Mouse (Mus musculus): ENCODE measurements around the gene Ppp2r1a.

The Ppp2r1a gene

DNA sequence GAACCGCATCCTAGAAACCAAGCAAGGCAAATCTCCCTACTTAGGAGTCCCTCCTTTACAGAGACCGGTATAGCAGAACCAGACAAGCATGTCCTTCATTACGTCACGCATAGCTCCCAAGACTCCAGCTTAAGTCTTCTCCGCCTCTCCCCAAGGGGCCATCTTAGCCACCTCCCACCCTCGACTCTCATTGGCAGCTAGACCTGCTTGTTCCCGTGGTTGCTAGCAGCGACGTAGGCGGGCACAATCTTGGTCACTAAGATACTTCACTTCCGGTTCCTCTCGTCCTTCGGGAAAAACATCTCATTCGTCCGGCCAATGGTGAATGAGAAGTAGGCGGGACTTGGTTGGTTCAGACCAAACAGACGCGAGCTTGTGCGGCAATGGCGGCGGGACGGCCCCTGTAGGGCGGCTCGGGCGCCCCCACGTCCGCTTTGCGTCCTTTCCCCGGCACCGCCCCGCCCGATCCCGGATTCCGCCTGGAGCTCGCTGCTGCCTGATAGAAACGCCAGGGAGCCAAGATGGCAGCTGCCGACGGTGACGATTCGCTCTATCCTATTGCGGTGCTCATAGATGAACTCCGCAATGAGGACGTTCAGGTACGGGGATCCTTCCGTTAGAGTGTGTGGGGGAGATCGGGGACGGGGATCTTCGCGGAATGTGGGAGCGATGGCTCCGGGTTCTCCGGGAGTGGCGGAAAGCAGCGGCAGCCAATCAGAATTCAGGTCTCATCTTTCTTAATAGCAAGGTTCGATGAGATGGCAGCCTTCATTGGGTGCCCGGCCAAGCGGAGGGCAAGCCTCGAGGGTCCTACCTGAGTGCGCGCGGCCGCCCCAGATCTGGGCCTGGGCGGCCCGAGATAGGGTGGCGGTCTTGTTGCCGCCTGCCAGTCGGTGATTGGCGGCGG, at the start of gene Ppp2r1a:
Gene Ppp2r1a, plus strand, starts transcription at position 327 of the 907 bp plus-strand sequence.
- DNase-seq (ENCODE audit: low spot score), result peak; percentile 97

DNA sequence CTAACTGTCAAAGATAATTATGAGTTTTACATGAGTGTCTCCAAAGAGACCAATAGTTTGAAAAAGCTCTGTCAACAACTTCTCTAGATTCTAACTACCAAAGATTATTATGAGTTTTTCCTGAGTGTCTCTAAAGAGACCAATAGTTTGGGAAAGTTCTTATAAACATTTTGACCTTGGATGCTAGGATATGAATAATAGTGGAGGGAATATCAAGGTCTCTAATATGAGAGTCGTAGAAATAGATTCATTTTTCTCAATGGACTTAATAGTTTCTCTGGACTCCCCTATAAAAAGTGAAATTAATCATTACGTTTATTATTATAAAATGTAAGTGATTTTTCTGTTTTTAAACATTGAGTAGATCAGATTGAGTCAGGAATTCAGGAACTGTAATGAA, 40.1 kb upstream of the Ppp2r1a start, which contains the start of gene Vmn1r231:
Gene Vmn1r231, minus strand, starts transcription at position 101 of the 400 bp plus-strand sequence.
- no peak for DNase-seq (ENCODE audit: low spot score)

DNA sequence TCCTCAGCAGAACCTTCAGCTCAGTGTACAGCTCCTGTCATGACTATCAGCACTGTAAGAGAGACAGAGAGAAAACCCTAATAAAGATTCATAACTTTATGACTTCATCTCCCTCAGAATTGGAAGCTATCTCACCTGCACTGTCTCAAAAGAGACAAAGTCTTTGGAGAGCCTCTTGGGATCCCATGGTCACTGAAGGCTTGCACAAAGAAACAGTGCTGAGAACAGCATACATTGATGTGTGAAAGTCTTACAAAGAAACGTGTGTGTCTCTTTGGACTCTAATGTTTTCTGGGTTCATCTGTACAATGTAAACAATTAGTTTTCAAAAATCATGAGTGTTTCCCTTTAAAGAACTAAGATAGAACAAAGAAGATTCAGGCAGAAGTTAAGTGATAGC, 25.5 kb upstream of the Ppp2r1a start, which contains the start of gene Vmn1r232:
Gene Vmn1r232, minus strand, starts transcription at position 101 of the 400 bp plus-strand sequence.
- no peak for DNase-seq (ENCODE audit: low spot score)

DNA sequence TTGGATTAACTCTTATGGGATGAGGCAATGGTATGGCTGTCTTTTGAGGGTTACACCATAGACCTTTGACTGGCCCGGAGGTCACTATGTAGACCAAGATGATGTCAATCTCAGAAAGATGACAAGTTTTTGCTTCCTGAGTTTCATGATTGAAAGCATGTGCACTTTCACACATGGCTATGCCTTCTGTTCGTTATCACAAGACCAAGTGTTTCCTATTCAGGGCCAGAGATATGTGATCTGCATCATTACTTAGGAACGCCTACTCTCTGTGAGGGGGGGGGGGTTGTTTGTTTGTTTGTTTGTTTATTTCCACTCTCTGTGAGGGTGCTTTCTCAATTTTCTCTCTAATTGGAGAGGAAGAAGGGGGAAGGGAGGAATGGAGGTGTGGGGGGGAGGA, 885 bp upstream of the Ppp2r1a start:
- DNase-seq (ENCODE audit: low spot score), result no peak

DNA sequence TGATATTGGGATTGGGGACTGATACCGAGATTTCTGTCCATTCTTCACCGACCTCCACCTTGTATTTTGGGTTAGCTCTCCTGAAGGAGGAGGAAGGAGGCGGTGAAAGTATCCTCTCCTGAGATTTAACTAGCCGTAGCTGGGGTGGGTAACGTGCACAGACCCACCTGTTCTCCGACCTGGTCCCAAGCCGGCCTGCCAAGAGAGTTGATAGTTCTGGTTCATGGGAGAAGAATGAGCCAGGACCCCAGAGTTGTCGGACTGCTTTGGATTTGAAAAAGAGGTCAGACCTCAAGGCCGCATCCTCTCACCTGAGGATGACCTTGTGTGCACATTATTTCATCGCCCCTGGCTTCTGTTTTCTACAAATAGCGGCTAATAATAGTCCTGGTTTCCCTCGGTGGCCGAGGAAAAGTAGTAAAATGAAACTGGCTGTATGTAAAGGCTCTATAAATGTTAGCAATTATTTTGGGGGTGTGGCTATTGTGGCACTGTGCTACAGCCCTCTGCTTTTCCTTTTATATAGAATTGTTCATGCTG, 985 bp downstream of the Ppp2r1a start:
- no peak for DNase-seq (ENCODE audit: low spot score)

DNA sequence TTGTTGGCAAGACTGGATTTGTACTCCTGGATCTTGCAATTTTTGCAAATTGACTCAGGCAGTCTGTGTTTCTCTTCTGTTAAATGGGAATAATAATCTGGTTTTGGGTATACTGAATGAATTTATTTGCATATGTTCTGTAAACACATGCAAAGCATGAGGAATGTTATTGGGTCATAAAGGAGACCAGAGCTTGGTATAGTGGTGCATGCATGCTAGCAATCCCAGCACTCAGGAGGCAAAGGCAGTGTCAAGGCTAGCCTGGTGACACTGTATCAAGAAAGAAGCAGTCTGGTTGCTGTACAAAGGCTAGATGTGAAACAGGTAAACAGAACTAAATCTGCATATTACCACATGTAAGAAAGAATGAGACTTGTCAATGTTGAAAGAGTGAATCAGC, 1.5 kb downstream of the Ppp2r1a start:
- DNase-seq (ENCODE audit: low spot score), result no peak

DNA sequence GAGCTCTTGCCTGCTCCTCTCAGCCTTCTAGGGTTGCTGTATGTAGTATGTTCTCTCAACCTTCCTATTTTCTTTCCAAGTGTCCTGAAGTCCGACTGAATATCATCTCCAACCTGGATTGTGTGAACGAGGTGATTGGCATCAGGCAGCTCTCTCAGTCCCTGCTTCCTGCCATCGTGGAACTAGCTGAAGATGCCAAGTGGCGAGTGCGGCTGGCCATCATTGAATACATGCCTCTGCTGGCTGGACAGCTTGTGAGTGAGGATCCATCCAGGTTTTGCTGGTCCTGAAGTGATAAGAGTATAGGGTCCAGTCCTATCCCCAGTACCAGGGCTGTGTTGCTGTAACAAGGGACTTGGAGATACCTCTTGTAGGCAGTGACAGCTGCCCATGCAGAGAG, 15.3 kb downstream of the Ppp2r1a start:
- no peak for DNase-seq (ENCODE audit: low spot score)

DNA sequence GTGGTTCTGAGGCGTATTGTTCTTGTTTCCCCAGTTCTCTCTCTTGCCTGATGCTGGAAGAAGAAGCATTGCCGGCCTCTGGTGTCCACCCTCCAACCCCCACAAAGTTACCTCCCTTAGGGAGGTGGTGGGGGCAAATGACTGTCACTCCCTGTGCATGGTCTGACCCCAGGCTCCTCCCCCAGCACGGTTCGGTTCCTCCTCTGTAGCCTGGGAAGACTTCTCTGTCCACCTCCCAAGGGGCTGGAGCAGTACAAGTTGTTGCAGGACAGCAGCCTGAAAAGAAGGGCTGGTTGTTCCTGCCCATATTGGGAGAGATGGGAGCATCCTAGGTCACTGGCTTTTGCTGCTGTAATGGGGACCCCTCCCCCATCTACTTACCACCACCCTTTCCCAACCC, 20.3 kb downstream of the Ppp2r1a start:
- DNase-seq (ENCODE audit: low spot score), result no peak

DNA sequence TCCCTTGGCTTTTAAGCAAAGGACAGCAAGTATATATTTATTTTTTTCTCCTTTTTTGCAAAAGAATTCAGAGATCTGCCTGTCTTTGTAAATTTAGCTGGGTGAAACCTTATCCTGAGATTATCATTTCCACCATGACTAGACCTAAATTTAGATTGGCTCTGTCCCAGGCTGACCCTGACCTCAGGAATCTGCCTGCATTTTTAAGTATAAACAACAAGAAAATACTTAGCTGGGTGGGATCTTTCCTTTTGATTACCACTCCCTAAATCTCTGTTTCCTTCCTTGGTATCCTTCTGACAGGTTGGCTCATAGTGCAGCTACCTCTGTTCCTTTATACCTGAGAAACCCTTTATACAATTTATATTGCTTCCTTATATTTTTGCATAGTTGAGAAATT, 21.6 kb downstream of the Ppp2r1a start:
- DNase-seq (ENCODE audit: low spot score), result no peak

DNA sequence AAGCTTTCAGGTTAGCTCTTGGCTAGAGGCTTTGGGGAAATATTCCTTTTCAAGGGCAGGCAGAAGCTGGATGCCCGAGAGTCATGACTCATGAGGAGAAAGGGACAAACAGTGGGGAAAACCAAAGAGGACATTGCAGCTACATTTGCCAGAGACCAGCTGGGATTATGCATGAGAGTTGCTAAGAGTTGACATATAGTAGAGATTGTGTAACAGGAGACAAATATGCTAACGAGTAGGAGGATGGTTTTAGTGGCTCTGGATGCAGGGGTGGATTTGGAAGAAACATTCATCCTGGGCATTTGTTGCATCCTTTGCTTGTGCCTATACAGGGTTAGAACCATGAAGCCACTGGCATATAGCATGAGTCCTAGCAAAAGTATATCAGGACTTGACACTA, 48.6 kb downstream of the Ppp2r1a start:
- no peak for DNase-seq (ENCODE audit: low spot score)

DNA sequence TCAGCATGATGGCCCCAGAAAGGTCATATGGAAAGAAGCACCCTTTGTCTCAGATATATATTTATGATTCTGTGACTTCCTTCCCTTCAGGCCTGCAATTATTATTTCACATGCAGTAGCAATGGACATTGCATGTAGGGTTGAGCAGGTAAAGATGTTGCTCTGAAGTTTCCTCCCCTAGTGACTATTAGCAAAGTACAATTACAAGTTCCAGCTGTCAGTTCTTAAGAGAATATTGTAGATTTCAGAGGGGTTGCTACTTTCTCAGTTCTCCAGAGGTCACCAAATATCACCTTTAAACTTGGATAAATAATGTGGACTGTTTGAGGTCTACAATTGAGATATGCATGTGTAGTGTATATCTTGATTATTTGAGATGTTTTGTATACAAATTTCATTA, 51.3 kb downstream of the Ppp2r1a start, which contains the start of gene Vmn1r233:
Gene Vmn1r233, minus strand, starts transcription at position 101 of the 400 bp plus-strand sequence.
- DNase-seq (ENCODE audit: low spot score), result no peak

DNA sequence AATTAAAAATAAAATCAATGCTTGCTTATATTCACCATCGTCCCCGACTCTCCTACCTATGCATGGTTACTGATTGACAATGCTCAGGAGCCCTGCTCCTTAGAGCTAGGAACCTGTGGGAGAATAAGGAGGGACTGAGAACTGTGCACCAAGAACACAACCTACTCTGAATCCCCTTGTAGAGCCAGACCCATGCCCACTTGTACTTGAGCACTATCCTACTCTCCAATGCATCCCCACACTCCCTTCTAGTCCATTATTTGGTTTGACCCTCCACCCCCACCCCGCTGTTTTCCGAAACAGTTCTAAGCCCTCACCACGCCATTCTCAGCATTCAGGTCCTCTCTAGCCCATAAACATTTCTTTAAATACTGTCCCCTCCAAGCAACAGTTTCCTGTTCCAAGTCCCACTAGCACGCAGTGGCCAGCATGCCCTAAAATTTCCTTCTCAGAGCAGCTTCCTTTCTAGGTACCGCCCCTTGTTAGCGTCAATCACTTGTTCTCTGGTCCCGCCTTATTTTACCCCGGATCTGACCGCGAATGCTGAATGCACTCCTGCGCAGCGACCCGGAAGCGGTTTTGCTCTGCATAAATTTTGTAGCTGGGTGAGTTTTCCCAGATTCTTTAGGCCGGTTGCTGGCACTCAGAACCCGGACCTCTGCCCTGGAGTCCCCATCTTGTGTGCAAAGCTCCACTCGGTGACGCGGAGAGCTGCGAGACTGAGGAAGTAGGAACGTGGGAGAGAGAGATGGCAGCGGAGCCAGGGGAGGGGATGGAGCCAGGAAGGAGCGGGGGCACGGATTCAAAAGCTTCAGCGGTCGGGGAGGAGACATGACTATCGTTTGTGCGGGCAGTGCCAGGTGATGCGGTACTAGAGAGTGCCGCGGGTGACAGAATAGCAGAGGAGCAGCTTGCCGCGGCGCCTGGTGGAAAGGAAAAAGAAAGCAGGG, 63.5 kb downstream of the Ppp2r1a start, which contains the start of gene Zfp160:
Gene Zfp160, plus strand, starts transcription at position 522 of the 950 bp plus-strand sequence.
- DNase-seq (ENCODE audit: low spot score), result peak; percentile 78

DNA sequence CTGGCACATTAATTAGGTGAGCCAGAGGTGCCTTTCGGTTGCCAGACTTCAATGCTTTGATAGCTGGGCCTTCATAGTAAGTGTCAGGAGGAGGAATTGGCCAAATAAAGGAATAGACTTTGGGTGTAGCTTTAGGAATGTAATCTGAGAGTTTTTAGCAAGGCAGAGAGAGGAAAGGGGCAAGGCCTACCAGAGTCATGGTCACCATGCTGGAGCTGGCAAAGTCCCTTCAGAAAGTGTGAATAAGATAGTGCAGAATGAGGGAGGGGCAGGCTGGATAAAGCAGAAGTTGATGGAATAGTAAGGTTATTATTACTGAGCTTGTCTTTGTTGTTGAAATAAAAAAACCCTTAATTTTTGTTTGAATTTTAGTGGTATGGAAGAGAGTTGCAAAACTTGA, 64.6 kb downstream of the Ppp2r1a start:
- DNase-seq (ENCODE audit: low spot score), result no peak
